Mouse (Mus musculus) lung, embryonic 14.5 days (tissue): ENCODE measurements at regions not wholly inside any gene's neighbourhood (a gene's known extent, or its start where the extent isn't known, plus 50 kb on each side); places are given as distances from the start of the nearest gene placed in this dataset.

Source experiments
- ATAC-seq: fragments of 200-750 bp; cut with Nextera tagmentation; 2 replicates; pipeline ENCODE4 v1.8.0; 2017; ENCODE audit warnings: mild to moderate bottlenecking, moderate TSS enrichment, moderate library complexity; ENCODE audit not compliant: insufficient read depth
- DNase-seq: peaks from one replicate; pipeline ENCODE4 v3.0.0-alpha.2; 2015
- H3K27ac ChIP-seq: fragments of 300-500 bp; sonication (generic); 2 replicates; pipeline ENCODE4 v1.5.1; 2014; ENCODE audit warnings: low read depth, mild to moderate bottlenecking, moderate library complexity
- H3K27me3 ChIP-seq: fragments of 300-500 bp; sonication (generic); 2 replicates; pipeline ENCODE4 v1.6.1; 2014; ENCODE audit warnings: low read length, control low read depth; ENCODE audit not compliant: insufficient read depth
- H3K36me3 ChIP-seq: fragments of 300-500 bp; sonication (generic); 2 replicates; pipeline ENCODE4 v1.6.1; 2014; ENCODE audit warnings: control low read depth; ENCODE audit not compliant: insufficient read depth
- H3K4me1 ChIP-seq: fragments of 300-500 bp; sonication (generic); 2 replicates; pipeline ENCODE4 v1.6.1; 2014; ENCODE audit warnings: antibody characterized with exemption, control low read depth; ENCODE audit not compliant: insufficient read depth
- H3K4me2 ChIP-seq: fragments of 300-500 bp; sonication (generic); 2 replicates; pipeline ENCODE4 v1.6.1; 2014; ENCODE audit warnings: mild to moderate bottlenecking
- H3K4me3 ChIP-seq: fragments of 300-500 bp; sonication (generic); 2 replicates; pipeline ENCODE4 v1.5.1; 2014; ENCODE audit warnings: low read depth, low read length
- H3K9ac ChIP-seq: fragments of 300-500 bp; sonication (generic); 2 replicates; pipeline ENCODE4 v1.6.1; 2014
- H3K9me3 ChIP-seq: fragments of 300-500 bp; sonication (generic); 2 replicates; pipeline ENCODE4 v1.6.1; 2016; ENCODE audit warnings: low read depth, low read length, control low read depth
- CTCF ChIP-seq: IDR thresholded peaks from 2 replicates; pipeline ENCODE4 v1.5.1; 2016; ENCODE audit warnings: antibody characterized with exemption, low read depth
- WGBS: fragments of 180-500 bp; shearing (Covaris S2); extraction: QIAGEN DNeasy Blood & Tissue Kit; methylation state at CpG from one replicate; pipeline ENCODE4 v1.1.7; 2014; 5-methylcytosine and 5-hydroxymethylcytosine counted together

- H3K9me3 ChIP-seq: no peaks in the 10 kb centered on the region
- no peaks in the 10 kb centered on the region for H3K27me3 ChIP-seq
- H3K4me3 ChIP-seq: no peak overlapping the region
- no peaks in the 10 kb centered on the region for H3K36me3 ChIP-seq
- no peak overlapping the region for H3K4me2 ChIP-seq
- H3K27ac ChIP-seq: no peak overlapping the region
- no peak for DNase-seq
- no peaks in the 10 kb centered on the region for H3K4me1 ChIP-seq
- ATAC-seq: no peak
- TF ChIP-seq CTCF: no peak
- H3K9ac ChIP-seq: no peak overlapping the region
- WGBS: 60% methylated on average over 4 of the region's 4 CpGs
These were observed 92.9 kb upstream of the Magi3 start for GRCm38 (mm10) chr3:104313063-104313462.

- H3K9me3 ChIP-seq: no peaks in the 10 kb centered on the region
- no peak for TF ChIP-seq CTCF
- H3K27ac ChIP-seq: no peak overlapping the region
- no peak overlapping the region for H3K9ac ChIP-seq
- no peak overlapping the region for H3K4me2 ChIP-seq
- H3K36me3 ChIP-seq: no peaks in the 10 kb centered on the region
- no peaks in the 10 kb centered on the region for H3K27me3 ChIP-seq
- no peaks in the 10 kb centered on the region; the same call in 1 of the 2 replicates for H3K4me1 ChIP-seq
- WGBS: 86% methylated on average over 1 of the region's 1 CpGs
- no peak for DNase-seq
- H3K4me3 ChIP-seq: no peak overlapping the region
- no peak for ATAC-seq
These were observed 86.8 kb upstream of the Magi3 start for GRCm38 (mm10) chr3:104306961-104307360.

GRCm38 (mm10) chr3:104305904-104306563 is 85.9 kb upstream of the Magi3 start:
- H3K4me3 ChIP-seq: no peak overlapping the region
- no peak overlapping the region for H3K9ac ChIP-seq
- DNase-seq (peak; percentile 32), ATAC-seq (no peak)
- no peak overlapping the region for H3K4me2 ChIP-seq
- no peaks in the 10 kb centered on the region for H3K9me3 ChIP-seq
- no peaks in the 10 kb centered on the region; the same call in 1 of the 2 replicates for H3K4me1 ChIP-seq
- H3K27me3 ChIP-seq: no peaks in the 10 kb centered on the region
- no peak for TF ChIP-seq CTCF
- 13% methylated on average over 12 of the region's 12 CpGs for WGBS
- H3K36me3 ChIP-seq: no peaks in the 10 kb centered on the region
- H3K27ac ChIP-seq: 0 out of 2 replicates have a peak overlapping the region, but pooled peaks have one; percentile 13

GRCm38 (mm10) chr3:104303577-104303976 is 83.4 kb upstream of the Magi3 start:
- Histone ChIP-seq H3K4me1 (no peaks in the 10 kb centered on the region; the same call in 1 of the 2 replicates), H3K4me3 (no peak overlapping the region), H3K4me2 (no peak overlapping the region), H3K36me3 (no peaks in the 10 kb centered on the region), H3K9ac (no peak overlapping the region), H3K27me3 (no peaks in the 10 kb centered on the region), H3K9me3 (no peaks in the 10 kb centered on the region), H3K27ac (no peak overlapping the region)
- ATAC-seq (no peak), DNase-seq (peak; percentile 31)
- no peak for TF ChIP-seq CTCF
- WGBS: 75% methylated on average over 7 of the region's 7 CpGs

GRCm38 (mm10) chr3:104300201-104300600 is 80.0 kb upstream of the Magi3 start:
- ATAC-seq: no peak
- no peaks in the 10 kb centered on the region for H3K36me3 ChIP-seq
- 82% methylated on average over 5 of the region's 5 CpGs for WGBS
- no peaks in the 10 kb centered on the region for H3K9me3 ChIP-seq
- TF ChIP-seq CTCF: no peak
- no peak overlapping the region for H3K4me3 ChIP-seq
- no peaks in the 10 kb centered on the region for H3K4me1 ChIP-seq
- H3K27ac ChIP-seq: no peak overlapping the region
- no peak overlapping the region for H3K9ac ChIP-seq
- DNase-seq: no peak
- H3K27me3 ChIP-seq: no peaks in the 10 kb centered on the region
- no peak overlapping the region for H3K4me2 ChIP-seq

GRCm38 (mm10) chr3:104298878-104299277 is 78.7 kb upstream of the Magi3 start:
- DNase-seq (no peak), ATAC-seq (no peak)
- Histone ChIP-seq H3K27ac (no peak overlapping the region), H3K4me1 (no peaks in the 10 kb centered on the region), H3K36me3 (no peaks in the 10 kb centered on the region), H3K9me3 (no peaks in the 10 kb centered on the region), H3K4me3 (no peak overlapping the region), H3K9ac (no peak overlapping the region), H3K4me2 (no peak overlapping the region), H3K27me3 (no peaks in the 10 kb centered on the region)
- no peak for TF ChIP-seq CTCF
- WGBS: 48% methylated on average over 4 of the region's 4 CpGs

GRCm38 (mm10) chr3:104298409-104298808 is 78.2 kb upstream of the Magi3 start:
- ATAC-seq (no peak), DNase-seq (no peak)
- Histone ChIP-seq H3K9ac (no peak overlapping the region), H3K36me3 (no peaks in the 10 kb centered on the region), H3K4me2 (no peak overlapping the region), H3K4me1 (no peaks in the 10 kb centered on the region), H3K4me3 (no peak overlapping the region), H3K9me3 (no peaks in the 10 kb centered on the region), H3K27ac (no peak overlapping the region), H3K27me3 (no peaks in the 10 kb centered on the region)
- no peak for TF ChIP-seq CTCF
- 84% methylated on average over 2 of the region's 2 CpGs for WGBS

GRCm38 (mm10) chr3:104297112-104297511 is 76.9 kb upstream of the Magi3 start:
- no peak for ATAC-seq
- no peaks in the 10 kb centered on the region for H3K36me3 ChIP-seq
- 45% methylated on average over 6 of the region's 6 CpGs for WGBS
- no peak overlapping the region for H3K27ac ChIP-seq
- no peaks in the 10 kb centered on the region for H3K27me3 ChIP-seq
- no peak overlapping the region for H3K4me3 ChIP-seq
- H3K4me1 ChIP-seq: no peaks in the 10 kb centered on the region
- no peak for TF ChIP-seq CTCF
- DNase-seq: peak; percentile 45
- H3K9me3 ChIP-seq: no peaks in the 10 kb centered on the region
- no peak overlapping the region for H3K4me2 ChIP-seq
- H3K9ac ChIP-seq: no peak overlapping the region
